Mouse (Mus musculus) heart, embryonic 12.5 days (tissue): ENCODE measurements around the gene Hectd4. TPM values are rescaled to one million over a fixed set of nuclear protein-coding genes. Genes with fewer than 3 reads are reported as not detected.
A peak's percentile ranks its signal among the peaks of the same experiment; 100 is the strongest.

Source experiments
- ATAC-seq: fragments of 200-750 bp; cut with Nextera tagmentation; 2 replicates; pipeline ENCODE4 v1.8.0; 2017; ENCODE audit warnings: moderate TSS enrichment, moderate library complexity; ENCODE audit not compliant: insufficient number of reproducible peaks, low FRiP score
- H3K27ac ChIP-seq: fragments of 300-500 bp; sonication (generic); 2 replicates; pipeline ENCODE4 v1.5.1; 2016; ENCODE audit warnings: mild to moderate bottlenecking, moderate library complexity; ENCODE audit not compliant: poor library complexity, severe bottlenecking
- H3K27me3 ChIP-seq: fragments of 300-500 bp; sonication (generic); replicated peaks from 2 replicates; pipeline ENCODE4 v1.6.1; 2016; ENCODE audit warnings: mild to moderate bottlenecking, moderate library complexity
- H3K36me3 ChIP-seq: fragments of 300-500 bp; sonication (generic); 2 replicates; pipeline ENCODE4 v1.6.1; 2016; ENCODE audit warnings: mild to moderate bottlenecking, moderate library complexity
- H3K4me1 ChIP-seq: fragments of 300-500 bp; sonication (generic); replicated peaks from 2 replicates; pipeline ENCODE4 v1.6.1; 2016; ENCODE audit warnings: mild to moderate bottlenecking
- H3K4me2 ChIP-seq: fragments of 300-500 bp; sonication (generic); 2 replicates; pipeline ENCODE4 v1.6.1; 2016; ENCODE audit warnings: mild to moderate bottlenecking, moderate library complexity
- H3K4me3 ChIP-seq: fragments of 300-500 bp; sonication (generic); 2 replicates; pipeline ENCODE4 v1.5.1; 2016; ENCODE audit warnings: mild to moderate bottlenecking
- H3K9ac ChIP-seq: fragments of 300-500 bp; sonication (generic); 2 replicates; pipeline ENCODE4 v1.6.1; 2016; ENCODE audit warnings: mild to moderate bottlenecking, moderate library complexity
- H3K9me3 ChIP-seq: fragments of 300-500 bp; sonication (generic); replicated peaks from 2 replicates; pipeline ENCODE4 v1.6.1; 2016; ENCODE audit warnings: mild to moderate bottlenecking, moderate library complexity
- WGBS: fragments of 180-500 bp; shearing (Covaris S2); methylation state at CpG from one replicate; pipeline ENCODE4 v1.1.7; 2016; 5-methylcytosine and 5-hydroxymethylcytosine counted together
- polyA plus RNA-seq: library from polyadenylated mRNA; unstranded; fragments of >200 nt; fragmentation: Nextera tagmentation; extraction: Ambion mirVana; gene quantifications from 2 replicates; pipeline ENCODE4 v1.2.1, GENCODE M21; 2016

Gene Hectd4
- polyA plus RNA-seq = 5.1 and 6.8 TPM in 2 replicates

- ATAC-seq = peak; percentile 92
- Histone ChIP-seq H3K27me3 (no peaks in the 10 kb centered on the region), H3K9ac (peak within 1 kb of the TSS; percentile 95), H3K9me3 (no peaks in the 10 kb centered on the region), H3K27ac (peak within 1 kb of the TSS; percentile 72), H3K4me2 (peak within 1 kb of the TSS; percentile 98), H3K36me3 (no peaks in the 10 kb centered on the region), H3K4me3 (peak within 1 kb of the TSS; percentile 93), H3K4me1 (peaks cover 16% of the 10 kb centered on the region)
- 1% methylated on average over 82 of the region's 90 CpGs for WGBS
Measured at GRCm38 (mm10) chr5:121219980-121220731, at the start of gene Hectd4. Gene Hectd4 (plus strand): TSS chr5:121220219.

GRCm38 (mm10) chr5:121172835-121173234 is 47.2 kb upstream of the Hectd4 start:
- 85% methylated on average over 4 of the region's 4 CpGs for WGBS
- no peaks in the 10 kb centered on the region for H3K9me3 ChIP-seq

GRCm38 (mm10) chr5:121179077-121179857 is 40.8 kb upstream of the Hectd4 start:
- Histone ChIP-seq H3K27me3 (no peaks in the 10 kb centered on the region), H3K4me2 (peak overlapping the region; percentile 1; the same call in 1 of the 2 replicates), H3K9me3 (no peaks in the 10 kb centered on the region), H3K27ac (peak overlapping the region; percentile 77), H3K9ac (no peak overlapping the region), H3K4me3 (no peak overlapping the region), H3K36me3 (0 out of 2 replicates have a peak, but pooled peaks cover 7% of the 10 kb centered on the region), H3K4me1 (peaks cover 65% of the 10 kb centered on the region)
- ATAC-seq = no peak
- 48% methylated on average over 9 of the region's 9 CpGs for WGBS

More at GRCm38 (mm10) chr5:121172835-121173234, 47.2 kb upstream of the Hectd4 start:
- peaks cover 23% of the 10 kb centered on the region for H3K4me1 ChIP-seq
- H3K4me2 ChIP-seq = no peak overlapping the region
- H3K27me3 ChIP-seq = no peaks in the 10 kb centered on the region
- ATAC-seq = no peak
- peaks cover 41% of the 10 kb centered on the region for H3K36me3 ChIP-seq
- no peak overlapping the region for H3K9ac ChIP-seq
- H3K4me3 ChIP-seq = no peak overlapping the region
- H3K27ac ChIP-seq = no peak overlapping the region

GRCm38 (mm10) chr5:121183269-121183668 is 36.8 kb upstream of the Hectd4 start:
- H3K4me2 ChIP-seq = no peak overlapping the region
- H3K27ac ChIP-seq = no peak overlapping the region
- no peaks in the 10 kb centered on the region for H3K27me3 ChIP-seq
- no peak for ATAC-seq
- H3K4me1 ChIP-seq = peaks cover 93% of the 10 kb centered on the region
- H3K9me3 ChIP-seq = no peaks in the 10 kb centered on the region
- H3K4me3 ChIP-seq = no peak overlapping the region
- WGBS = 85% methylated on average over 9 of the region's 9 CpGs
- no peaks in the 10 kb centered on the region for H3K36me3 ChIP-seq
- H3K9ac ChIP-seq = no peak overlapping the region

GRCm38 (mm10) chr5:121184375-121184774 is 35.6 kb upstream of the Hectd4 start:
- no peaks in the 10 kb centered on the region for H3K36me3 ChIP-seq
- H3K9me3 ChIP-seq = no peaks in the 10 kb centered on the region
- H3K27ac ChIP-seq = peak overlapping the region; percentile 94
- ATAC-seq = no peak; the same call in 1 of the 2 replicates
- 30% methylated on average over 2 of the region's 2 CpGs for WGBS
- peak overlapping the region; percentile 55; the same call in 1 of the 2 replicates for H3K9ac ChIP-seq
- H3K4me3 ChIP-seq = peak overlapping the region; percentile 19
- H3K4me2 ChIP-seq = peak overlapping the region; percentile 61
- H3K4me1 ChIP-seq = peaks cover 91% of the 10 kb centered on the region
- H3K27me3 ChIP-seq = no peaks in the 10 kb centered on the region

GRCm38 (mm10) chr5:121184945-121185551 is 35.0 kb upstream of the Hectd4 start:
- Histone ChIP-seq H3K4me1 (peaks cover 89% of the 10 kb centered on the region), H3K4me2 (peak overlapping the region; percentile 61), H3K27me3 (no peaks in the 10 kb centered on the region), H3K9me3 (no peaks in the 10 kb centered on the region), H3K36me3 (no peaks in the 10 kb centered on the region), H3K4me3 (peak overlapping the region; percentile 19), H3K27ac (peak overlapping the region; percentile 94), H3K9ac (peak overlapping the region; percentile 55)
- WGBS = 8% methylated on average over 11 of the region's 11 CpGs
- peak; percentile 72 for ATAC-seq

GRCm38 (mm10) chr5:121187580-121188001 is 32.4 kb upstream of the Hectd4 start:
- Histone ChIP-seq H3K4me1 (peaks cover 72% of the 10 kb centered on the region), H3K27ac (peak overlapping the region; percentile 46; the same call in 1 of the 2 replicates), H3K36me3 (no peaks in the 10 kb centered on the region), H3K4me2 (peak overlapping the region; percentile 46), H3K9ac (no peak overlapping the region), H3K4me3 (no peak overlapping the region), H3K9me3 (no peaks in the 10 kb centered on the region), H3K27me3 (no peaks in the 10 kb centered on the region)
- WGBS = 66% methylated on average over 8 of the region's 8 CpGs
- no peak for ATAC-seq

- Histone ChIP-seq H3K9ac (no peak overlapping the region), H3K4me2 (peak overlapping the region; percentile 46), H3K36me3 (no peaks in the 10 kb centered on the region), H3K27me3 (no peaks in the 10 kb centered on the region), H3K9me3 (no peaks in the 10 kb centered on the region), H3K27ac (0 out of 2 replicates have a peak overlapping the region, but pooled peaks have one; percentile 46), H3K4me1 (peaks cover 67% of the 10 kb centered on the region), H3K4me3 (no peak overlapping the region)
- no peak for ATAC-seq
- WGBS = 80% methylated on average over 9 of the region's 9 CpGs
Measured at GRCm38 (mm10) chr5:121188265-121188664, 31.8 kb upstream of the Hectd4 start.

- 0 out of 2 replicates have a peak, but pooled peaks cover under 1% of the 10 kb centered on the region for H3K27me3 ChIP-seq
- peak overlapping the region; percentile 1; the same call in 1 of the 2 replicates for H3K4me3 ChIP-seq
- no peaks in the 10 kb centered on the region for H3K36me3 ChIP-seq
- ATAC-seq = no peak
- H3K27ac ChIP-seq = peak overlapping the region; percentile 8; the same call in 1 of the 2 replicates
- H3K4me1 ChIP-seq = peaks cover 58% of the 10 kb centered on the region
- WGBS = 57% methylated on average over 9 of the region's 9 CpGs
- peak overlapping the region; percentile 49 for H3K4me2 ChIP-seq
- H3K9ac ChIP-seq = peak overlapping the region; percentile 40
- no peaks in the 10 kb centered on the region for H3K9me3 ChIP-seq
Measured at GRCm38 (mm10) chr5:121189182-121189581, 30.8 kb upstream of the Hectd4 start.

GRCm38 (mm10) chr5:121190210-121190835 is 29.7 kb upstream of the Hectd4 start:
- H3K4me1 ChIP-seq = peaks cover 46% of the 10 kb centered on the region

More at GRCm38 (mm10) chr5:121190210-121190835, 29.7 kb upstream of the Hectd4 start:
- Histone ChIP-seq H3K4me3 (peak overlapping the region; percentile 81), H3K36me3 (no peaks in the 10 kb centered on the region), H3K9me3 (no peaks in the 10 kb centered on the region), H3K4me2 (peak overlapping the region; percentile 82), H3K9ac (peak overlapping the region; percentile 90), H3K27ac (peak overlapping the region; percentile 87), H3K27me3 (peaks cover 4% of the 10 kb centered on the region; the same call in 1 of the 2 replicates)
- no peak for ATAC-seq
- 22% methylated on average over 21 of the region's 21 CpGs for WGBS
